7 mouse cellular contexts compared by ENCODE assay signal in the genomic region with DNA sequence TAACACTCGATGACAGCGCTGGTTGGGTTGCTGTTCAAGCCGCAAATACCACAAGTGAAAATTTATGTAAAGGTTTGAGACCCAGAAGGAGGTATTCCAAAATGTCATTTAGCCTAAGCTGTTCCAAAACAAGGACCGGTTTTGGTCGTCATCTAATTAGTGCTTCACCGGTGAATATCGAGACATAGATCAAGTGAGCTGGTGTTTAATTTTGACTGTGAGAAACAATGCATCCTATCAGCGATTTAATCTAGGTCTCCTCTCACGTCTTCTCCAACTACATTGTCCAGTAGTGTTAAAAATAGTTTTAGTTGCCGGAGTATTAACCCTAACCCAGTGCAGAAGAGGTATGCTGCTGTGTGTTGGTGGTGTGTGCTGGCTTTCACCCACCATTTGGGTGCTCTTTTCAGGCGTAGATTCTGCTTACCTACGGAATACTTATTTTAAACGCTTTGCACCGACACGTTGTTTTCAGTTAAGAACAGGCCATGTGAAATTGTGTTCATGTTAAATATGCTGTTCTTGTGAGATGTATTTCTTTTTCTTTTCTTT. TPM values are rescaled to one million over a fixed set of nuclear protein-coding genes. Genes with fewer than 3 reads are reported as not detected.
DNase-seq lines count a peak whose midpoint lies in the region; ATAC-seq and TF ChIP-seq lines count a peak whose summit lies in the region.

No protein-coding gene starts in this region.

- DNase-seq in lung, embryonic 14.5 days: peak; percentile 24
- DNase-seq in lung, postnatal 10 days: no peak
- DNase-seq in embryonic facial prominence, embryonic 10.5 days (ENCODE audit: low spot score): no peak
- DNase-seq in urinary bladder, postnatal 4 days (ENCODE audit: low spot score in 2 of 2): no peak
- no peak for DNase-seq in spleen, postnatal 36 days (ENCODE audit: low spot score in 2 of 2)

- no peaks in the 10 kb centered on the region for H3K36me3 ChIP-seq in lung, embryonic 14.5 days (ENCODE audit: insufficient read depth)
- no peaks in the 10 kb centered on the region for H3K36me3 ChIP-seq in embryonic facial prominence, embryonic 10.5 days (replicated peaks)
- H3K36me3 ChIP-seq in intestine, embryonic 15.5 days: no peaks in the 10 kb centered on the region
- no peaks in the 10 kb centered on the region for H3K36me3 ChIP-seq in neural tube, embryonic 14.5 days (ENCODE audit: control insufficient read depth, insufficient read depth, low read length)

- TF ChIP-seq CTCF in lung, embryonic 14.5 days (IDR thresholded peaks at IDR 0.05; ENCODE audit: low read depth): no peak

- peak overlapping the region; percentile 84 for H3K9ac ChIP-seq in lung, embryonic 14.5 days
- H3K9ac ChIP-seq in intestine, embryonic 15.5 days: peak overlapping the region; percentile 88
- H3K9ac ChIP-seq in neural tube, embryonic 14.5 days (replicated peaks; ENCODE audit: low read depth, low read length): peak overlapping the region; percentile 88

- H3K27ac ChIP-seq in lung, embryonic 14.5 days (ENCODE audit: low read depth): peak overlapping the region; percentile 96; the same call in 1 of the 2 replicates
- H3K27ac ChIP-seq in embryonic facial prominence, embryonic 10.5 days (replicated peaks): peak overlapping the region; percentile 96
- H3K27ac ChIP-seq in intestine, embryonic 15.5 days: peak overlapping the region; percentile 96
- peak overlapping the region; percentile 98 for H3K27ac ChIP-seq in neural tube, embryonic 14.5 days (ENCODE audit: low read depth, low read length)

- 1% methylated on average over 15 of the region's 15 CpGs for WGBS in lung, embryonic 14.5 days
- 9% methylated on average over 15 of the region's 15 CpGs for WGBS in embryonic facial prominence, embryonic 10.5 days
- WGBS in intestine, embryonic 15.5 days: 1% methylated on average over 15 of the region's 15 CpGs
- WGBS in neural tube, embryonic 14.5 days: 2% methylated on average over 15 of the region's 15 CpGs

- no peaks in the 10 kb centered on the region; the same call in 1 of the 2 replicates for H3K4me1 ChIP-seq in lung, embryonic 14.5 days (ENCODE audit: insufficient read depth)
- peaks cover 26% of the 10 kb centered on the region for H3K4me1 ChIP-seq in embryonic facial prominence, embryonic 10.5 days
- H3K4me1 ChIP-seq in intestine, embryonic 15.5 days (replicated peaks): 0 out of 2 replicates have a peak, but pooled peaks cover 6% of the 10 kb centered on the region
- H3K4me1 ChIP-seq in neural tube, embryonic 14.5 days (ENCODE audit: control insufficient read depth, insufficient read depth, low read length): peaks cover 14% of the 10 kb centered on the region; the same call in 1 of the 2 replicates

- peak overlapping the region; percentile 68 for H3K4me2 ChIP-seq in lung, embryonic 14.5 days
- peak overlapping the region; percentile 60 for H3K4me2 ChIP-seq in intestine, embryonic 15.5 days (replicated peaks)
- H3K4me2 ChIP-seq in neural tube, embryonic 14.5 days (ENCODE audit: low read depth, low read length): peak overlapping the region; percentile 63

- H3K9me3 ChIP-seq in lung, embryonic 14.5 days (ENCODE audit: low read depth, low read length): no peaks in the 10 kb centered on the region
- H3K9me3 ChIP-seq in embryonic facial prominence, embryonic 10.5 days: no peaks in the 10 kb centered on the region
- no peaks in the 10 kb centered on the region for H3K9me3 ChIP-seq in intestine, embryonic 15.5 days
- H3K9me3 ChIP-seq in neural tube, embryonic 14.5 days (ENCODE audit: control insufficient read depth, low read length): no peaks in the 10 kb centered on the region

- no peak for ATAC-seq in lung, embryonic 14.5 days (ENCODE audit: insufficient read depth)
- ATAC-seq in intestine, embryonic 15.5 days: no peak
- ATAC-seq in neural tube, embryonic 14.5 days (ENCODE audit: low read depth): no peak

- no peaks in the 10 kb centered on the region for H3K27me3 ChIP-seq in lung, embryonic 14.5 days (ENCODE audit: insufficient read depth, low read length)
- no peaks in the 10 kb centered on the region for H3K27me3 ChIP-seq in embryonic facial prominence, embryonic 10.5 days (replicated peaks; ENCODE audit: low read depth, poor library complexity, severe bottlenecking)
- H3K27me3 ChIP-seq in intestine, embryonic 15.5 days (replicated peaks): no peaks in the 10 kb centered on the region
- H3K27me3 ChIP-seq in neural tube, embryonic 14.5 days (ENCODE audit: control insufficient read depth, insufficient read depth, low read length): no peaks in the 10 kb centered on the region

- H3K4me3 ChIP-seq in lung, embryonic 14.5 days (ENCODE audit: low read depth, low read length): peak overlapping the region; percentile 84
- H3K4me3 ChIP-seq in embryonic facial prominence, embryonic 10.5 days: peak overlapping the region; percentile 78
- H3K4me3 ChIP-seq in intestine, embryonic 15.5 days (replicated peaks): peak overlapping the region; percentile 89
- peak overlapping the region; percentile 89 for H3K4me3 ChIP-seq in neural tube, embryonic 14.5 days (ENCODE audit: low read depth, low read length)

RNA-seq across cellular contexts. Expression of gene Acvr2a, which starts 1.2 kb away (rescaled TPM):
- polyA plus RNA-seq in lung, embryonic 14.5 days (2014; fragmentation: Nextera tagmentation; extraction: Ambion mirVana): 20.6 and 23.6 TPM in 2 replicates
- polyA plus RNA-seq in embryonic facial prominence, embryonic 10.5 days (2016; fragmentation: Nextera tagmentation; extraction: Ambion mirVana): 21.1 and 21.2 TPM in 2 replicates
- 13.7 and 16.6 TPM in 2 replicates for polyA plus RNA-seq in intestine, embryonic 15.5 days (2015; fragmentation: Nextera tagmentation; extraction: Ambion mirVana)
- polyA plus RNA-seq in neural tube, embryonic 14.5 days (2014; fragmentation: Nextera tagmentation; extraction: Ambion mirVana): 67.2 and 86.1 TPM in 2 replicates
